Mouse (Mus musculus): ENCODE measurements around the gene Cntn5. TPM values are rescaled to one million over a fixed set of nuclear protein-coding genes. Genes with fewer than 3 reads are reported as not detected.

The Cntn5 gene
- total RNA-seq, 2 experiments from 2014 or later: not detected

DNA sequence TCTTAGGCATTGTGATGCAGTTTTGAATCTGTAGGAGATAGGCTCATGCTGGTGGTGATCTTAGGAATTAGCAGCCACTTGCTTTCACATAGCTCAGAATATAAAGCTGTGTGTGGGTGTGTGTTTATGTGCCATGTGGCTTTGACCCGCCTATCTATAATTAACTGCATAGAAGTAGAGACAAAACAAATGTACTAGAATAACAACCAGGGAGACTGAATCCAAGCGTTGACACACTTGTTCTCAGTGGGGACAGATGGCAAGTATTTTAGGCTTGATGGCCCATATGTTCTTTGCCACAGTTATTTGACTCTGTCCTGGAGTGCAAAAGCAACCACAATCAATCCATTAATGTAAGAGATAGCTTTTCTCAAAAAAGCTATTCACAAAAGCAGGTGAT, 678.6 kb downstream of the Cntn5 start:
- DNase-seq: no peak

DNA sequence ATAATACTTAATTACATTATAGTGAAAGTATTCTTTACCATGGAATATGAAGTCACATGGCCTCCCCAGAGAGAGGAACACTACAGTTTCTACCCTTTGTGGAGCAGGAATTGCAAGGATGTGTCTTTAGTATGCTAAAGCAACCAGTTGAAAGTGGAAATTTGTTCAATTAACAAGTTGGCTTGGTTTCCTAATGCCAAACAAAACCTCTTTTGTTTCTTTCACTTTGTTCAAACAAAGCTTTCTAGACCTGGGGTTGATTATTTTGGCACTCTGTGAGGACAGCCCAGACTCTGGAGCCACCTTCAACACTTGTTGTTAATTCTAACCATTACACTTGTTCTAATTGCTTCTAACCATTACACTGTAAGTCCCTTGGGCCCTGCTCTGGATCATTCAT, 718.5 kb downstream of the Cntn5 start:
- DNase-seq: no peak

DNA sequence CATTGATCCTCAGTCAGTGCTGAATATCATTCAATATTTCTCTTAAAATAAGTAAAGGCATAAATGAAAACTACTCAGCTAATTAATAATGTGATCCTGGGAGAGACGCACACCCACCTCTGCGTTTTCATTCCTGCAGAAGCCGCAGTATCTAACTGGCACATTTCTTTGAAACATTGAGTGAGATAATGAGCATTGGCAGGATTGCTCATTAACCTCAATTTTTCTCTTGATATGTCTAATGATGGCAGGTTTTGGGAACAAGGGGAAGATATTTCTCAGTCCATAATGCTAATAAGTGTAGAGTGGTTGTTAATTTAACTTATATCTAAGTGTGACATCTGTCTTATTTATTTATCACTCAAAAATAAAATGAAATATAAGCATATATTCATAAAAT, 734.0 kb downstream of the Cntn5 start:
- no peak for DNase-seq

DNA sequence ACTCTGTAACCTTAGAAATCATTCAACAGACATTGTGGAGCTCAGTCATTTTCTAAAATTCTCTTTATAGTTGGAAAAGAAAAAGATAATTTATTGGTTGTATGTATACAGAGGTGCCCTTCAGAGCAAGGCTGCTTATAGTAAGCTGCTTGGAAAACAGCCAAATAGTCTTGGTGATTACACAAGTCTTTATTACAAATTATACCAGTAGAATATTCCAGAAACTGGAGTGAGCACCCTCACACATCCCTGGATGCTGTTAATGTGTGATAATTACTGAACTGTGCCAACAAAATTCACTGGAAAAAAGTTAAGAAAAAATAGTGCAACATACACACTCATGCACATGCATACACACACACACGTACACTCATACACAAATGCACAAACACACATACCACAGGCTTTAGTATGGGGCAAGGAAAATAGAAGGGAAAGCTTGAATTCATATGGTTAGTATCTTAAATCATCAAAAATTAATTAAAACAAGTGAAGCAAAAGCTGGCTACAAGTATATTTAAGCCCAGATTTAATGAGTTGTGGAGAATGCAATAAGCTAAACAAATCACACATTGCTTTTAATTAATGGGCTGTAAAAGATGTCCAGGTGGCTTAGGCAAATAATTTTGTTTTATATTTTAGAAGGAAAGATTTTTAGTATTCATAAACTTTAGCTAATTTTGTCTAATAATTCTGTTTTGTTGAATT, 783.1 kb downstream of the Cntn5 start:
- DNase-seq: no peak

DNA sequence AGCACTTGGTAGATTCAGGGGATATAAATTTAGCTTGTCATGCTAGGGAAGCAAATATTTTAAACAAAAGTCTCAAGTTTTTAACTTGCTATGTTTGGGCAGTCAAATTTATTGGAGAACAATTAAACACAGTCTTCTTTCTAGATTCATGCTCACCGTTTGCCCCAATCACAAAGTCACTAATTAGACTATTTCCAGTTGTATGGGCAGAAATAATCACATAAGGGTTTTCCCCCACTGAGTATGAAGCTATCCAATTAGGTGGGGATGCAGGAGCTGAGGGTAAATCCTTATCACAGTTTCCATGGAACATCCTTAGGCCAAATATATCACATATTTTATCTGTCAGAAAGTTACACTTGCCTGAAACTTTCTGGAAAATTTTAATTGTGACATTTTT, 788.0 kb downstream of the Cntn5 start:
- DNase-seq: no peak

DNA sequence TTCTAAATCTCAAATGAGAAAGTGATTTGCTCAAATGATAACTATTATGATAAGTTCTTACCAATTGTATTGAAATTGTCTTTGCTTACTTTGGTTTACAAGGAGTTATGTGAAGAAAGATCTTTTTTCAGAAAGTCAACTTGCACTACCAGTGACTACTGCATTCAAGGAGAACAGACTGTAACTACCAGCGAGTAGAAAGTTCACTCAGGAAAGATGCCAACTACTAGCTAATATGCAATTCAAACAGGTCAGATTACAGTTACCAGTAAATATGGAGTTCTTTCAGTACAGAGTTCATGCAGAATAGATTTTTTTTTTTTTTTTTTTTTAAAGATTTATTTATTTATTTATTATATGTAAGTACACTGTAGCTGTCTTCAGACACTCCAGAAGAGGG, 795.4 kb downstream of the Cntn5 start:
- DNase-seq: no peak

DNA sequence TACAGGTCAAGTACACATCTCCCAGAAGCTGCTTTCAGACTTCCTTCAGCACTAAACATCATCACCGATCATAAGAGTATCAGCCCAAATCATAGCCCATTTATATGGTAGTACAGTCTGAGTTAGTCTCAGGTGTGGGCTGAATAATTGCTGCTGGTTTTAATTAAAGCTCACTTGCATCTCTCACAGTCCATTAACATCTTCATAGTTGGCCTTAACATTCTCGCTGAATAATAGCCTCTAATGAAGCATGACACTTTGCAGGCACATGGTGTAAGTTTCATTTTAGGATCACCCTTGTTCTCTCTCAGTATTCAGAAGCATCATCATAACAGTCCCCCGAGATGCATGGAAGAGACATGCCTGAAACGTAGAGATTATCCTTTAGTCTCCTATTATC, 796.7 kb downstream of the Cntn5 start:
- no peak for DNase-seq

DNA sequence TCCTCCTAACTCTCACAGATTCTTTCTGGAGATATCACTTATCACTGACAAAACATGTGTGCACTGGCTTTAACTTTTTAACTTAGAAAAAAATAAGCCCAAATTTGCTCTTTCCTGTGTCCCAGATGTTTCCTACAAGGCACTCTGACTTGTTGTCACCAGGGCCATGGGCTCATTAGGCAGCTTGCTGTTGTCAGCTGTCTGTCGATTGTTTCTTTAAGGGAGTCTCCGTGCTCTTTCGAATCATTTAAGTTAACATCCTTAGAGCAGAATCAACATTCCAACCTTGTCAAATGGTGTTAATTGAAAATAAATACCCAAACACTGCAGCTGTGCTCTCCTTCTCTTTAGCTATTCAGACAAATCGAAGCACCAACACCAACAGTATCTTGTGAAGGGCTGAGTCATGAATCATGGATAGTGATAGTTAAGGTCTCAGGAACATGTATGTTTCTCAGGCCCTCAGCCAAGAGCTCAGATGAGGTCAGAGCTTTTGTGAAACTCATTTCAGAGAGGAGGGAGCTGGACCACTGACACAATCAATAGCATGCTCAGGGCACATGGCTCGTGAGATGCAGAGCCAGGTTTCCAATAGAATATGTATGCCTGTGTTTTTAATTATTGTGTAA, 802.6 kb downstream of the Cntn5 start:
- no peak for DNase-seq

DNA sequence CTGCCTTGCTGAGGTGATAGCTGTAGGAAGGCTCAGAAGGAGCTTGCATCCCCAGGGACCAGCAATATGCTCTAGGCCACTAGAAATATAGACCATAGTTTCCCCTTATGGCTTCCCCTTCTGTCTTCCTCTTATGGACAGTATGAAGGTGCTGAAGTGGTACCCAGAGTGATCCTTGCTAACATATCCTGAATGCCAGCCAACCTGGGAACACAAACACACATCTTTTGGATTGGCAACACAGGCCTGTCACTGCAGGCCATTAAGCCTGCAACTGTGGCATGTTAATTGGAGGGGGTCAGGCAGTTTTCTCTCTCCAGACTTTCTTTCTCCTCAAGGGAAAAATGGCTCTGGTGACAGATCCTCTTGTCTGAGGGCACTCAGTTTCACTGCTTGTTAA, 828.3 kb downstream of the Cntn5 start:
- no peak for DNase-seq

DNA sequence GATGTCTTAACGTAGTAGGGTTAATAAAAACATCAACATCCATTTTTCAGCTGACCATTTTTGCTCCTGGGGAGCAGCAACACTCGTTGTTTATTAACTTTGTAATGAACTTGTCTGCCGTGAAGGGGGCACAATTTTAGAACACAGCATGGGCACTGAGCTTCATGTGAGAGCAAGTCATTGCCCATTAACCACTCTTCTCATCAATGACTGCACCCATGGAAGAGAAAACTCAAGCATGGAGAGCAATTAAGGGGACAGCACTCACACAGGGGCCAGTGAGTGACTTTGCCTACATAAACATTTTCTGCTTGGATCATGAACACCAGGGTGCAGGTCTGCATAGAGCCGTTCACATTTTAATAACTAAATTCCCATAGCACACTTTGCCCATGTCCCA, 831.2 kb downstream of the Cntn5 start:
- DNase-seq: no peak

DNA sequence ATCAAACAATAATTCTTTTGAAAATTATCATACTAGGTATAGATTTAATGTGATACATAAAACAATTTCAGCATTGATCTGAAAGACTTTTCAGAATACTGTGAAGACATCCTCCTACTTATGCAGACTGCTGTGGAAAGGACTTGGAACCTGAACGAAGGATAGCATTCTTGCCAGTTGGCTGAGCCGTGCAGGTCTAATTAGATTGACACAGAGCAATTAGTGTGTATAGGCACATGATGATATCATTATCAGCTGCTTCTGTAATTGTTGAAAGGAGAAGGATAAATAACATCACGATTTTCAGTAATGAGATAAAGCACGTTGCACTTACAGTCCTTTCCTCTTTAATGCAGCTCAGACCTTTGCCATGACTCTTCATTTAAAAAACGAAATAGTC, 831.7 kb downstream of the Cntn5 start:
- DNase-seq: no peak

DNA sequence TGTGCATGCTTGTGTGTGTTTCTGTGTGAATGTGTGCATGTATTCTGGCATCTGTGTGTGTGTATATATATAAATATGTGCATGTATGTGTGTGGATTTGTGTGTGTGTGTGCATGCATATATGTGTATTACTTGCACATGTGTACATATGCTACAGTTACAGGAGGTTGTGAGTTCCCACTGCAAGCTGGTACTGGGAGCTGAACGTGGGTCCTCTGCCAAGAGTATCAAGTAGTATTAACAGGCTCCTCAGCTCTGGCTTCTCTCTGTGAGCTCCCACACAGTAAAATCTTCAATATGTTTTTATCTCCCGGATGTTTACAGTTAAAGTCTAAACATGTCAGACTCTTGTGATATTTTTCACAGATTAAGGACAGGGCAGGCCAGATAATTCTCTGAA, 833.3 kb downstream of the Cntn5 start:
- no peak for DNase-seq

DNA sequence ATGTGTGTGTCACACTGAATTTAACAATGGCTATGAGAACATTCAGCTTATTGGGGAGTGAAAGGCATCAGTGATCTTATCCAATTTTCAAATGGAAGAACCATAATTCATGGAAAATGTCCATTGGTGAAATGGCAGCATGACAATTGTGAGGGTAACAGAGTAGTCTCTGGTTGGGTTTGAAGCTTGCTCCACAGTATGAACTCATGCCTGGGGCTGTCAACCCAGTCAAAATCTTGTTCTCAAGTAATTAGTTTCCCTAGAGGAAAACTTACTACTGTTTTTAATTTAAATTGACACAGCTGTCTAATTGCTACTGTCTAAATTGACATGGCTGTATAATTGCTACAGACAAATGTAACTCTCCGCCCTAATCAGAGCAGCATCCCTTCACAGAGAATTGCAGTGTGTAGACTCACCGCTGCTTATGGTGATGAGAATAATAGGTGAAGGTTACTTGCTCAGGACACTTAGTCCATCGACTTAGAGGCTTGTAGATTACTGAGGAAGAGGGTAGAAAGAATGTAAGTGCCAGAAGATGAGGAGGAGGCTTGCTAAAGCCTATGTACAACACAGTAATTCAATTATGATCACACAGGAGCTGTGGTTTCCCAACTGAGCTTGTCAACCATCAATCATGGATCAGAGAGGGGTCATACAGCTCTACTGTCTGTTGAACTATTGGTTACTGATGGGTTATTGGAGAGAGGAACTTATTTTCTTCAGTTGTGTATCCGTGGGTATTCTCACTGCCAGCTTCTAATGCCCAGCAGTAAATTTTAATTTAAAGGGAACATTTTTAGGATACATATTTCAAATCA, 859.4 kb downstream of the Cntn5 start:
- no peak for DNase-seq

DNA sequence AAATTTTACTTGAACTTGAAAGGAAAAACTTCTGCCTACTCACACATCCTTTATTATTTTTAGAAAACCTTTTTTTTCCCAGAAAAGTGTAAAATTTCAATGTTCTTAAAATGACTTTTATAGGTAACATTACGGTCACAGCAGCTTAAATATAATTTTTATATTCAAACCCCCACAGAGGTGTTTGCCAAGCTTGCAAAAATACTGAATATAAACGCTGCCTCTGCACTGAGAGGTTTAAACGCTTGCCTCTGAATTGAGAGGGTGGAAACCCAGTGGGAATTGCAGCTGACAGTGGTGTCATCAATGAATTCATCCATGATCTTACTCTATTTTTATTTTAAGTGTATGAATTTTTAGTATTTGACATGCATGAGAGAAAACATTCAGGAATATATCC, 861.6 kb downstream of the Cntn5 start:
- DNase-seq: no peak

DNA sequence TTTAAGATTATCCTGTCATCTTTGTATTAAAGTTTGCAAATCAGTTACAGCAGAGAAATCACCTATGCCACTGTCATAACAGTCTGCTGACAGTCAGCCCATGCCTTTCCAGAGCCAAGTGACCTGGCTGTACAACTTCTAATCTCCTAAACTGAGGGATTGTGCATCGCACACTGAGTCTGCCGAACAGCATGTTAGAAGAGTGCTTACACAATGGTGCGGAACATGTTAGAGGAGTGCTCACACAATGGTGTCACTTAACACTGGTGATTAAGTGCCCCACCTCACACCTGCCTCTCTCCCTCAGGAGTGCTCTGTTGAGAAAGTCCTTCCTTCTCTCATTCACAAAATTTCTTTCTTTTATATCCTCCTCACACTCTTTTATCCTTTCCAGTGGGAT, 889.4 kb downstream of the Cntn5 start:
- no peak for DNase-seq

DNA sequence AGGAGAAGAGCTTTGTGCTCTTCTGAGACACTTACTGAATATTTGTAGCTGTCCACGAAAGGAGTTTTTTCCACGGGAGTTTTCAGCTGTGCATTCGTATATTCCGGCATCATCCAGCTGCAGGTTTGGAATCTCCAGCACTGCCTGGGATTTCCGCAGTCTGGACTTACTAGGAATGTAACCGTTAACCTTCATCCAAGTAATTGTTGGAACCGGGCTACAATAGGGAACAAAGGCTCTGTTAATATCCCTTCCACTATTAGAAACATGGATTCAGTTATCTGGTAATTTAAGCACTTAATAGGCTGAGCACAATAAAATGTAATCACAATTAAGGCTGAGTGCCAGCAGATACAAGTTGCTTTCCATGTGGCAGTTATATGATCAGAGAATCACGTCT, 920.5 kb downstream of the Cntn5 start:
- DNase-seq: no peak

DNA sequence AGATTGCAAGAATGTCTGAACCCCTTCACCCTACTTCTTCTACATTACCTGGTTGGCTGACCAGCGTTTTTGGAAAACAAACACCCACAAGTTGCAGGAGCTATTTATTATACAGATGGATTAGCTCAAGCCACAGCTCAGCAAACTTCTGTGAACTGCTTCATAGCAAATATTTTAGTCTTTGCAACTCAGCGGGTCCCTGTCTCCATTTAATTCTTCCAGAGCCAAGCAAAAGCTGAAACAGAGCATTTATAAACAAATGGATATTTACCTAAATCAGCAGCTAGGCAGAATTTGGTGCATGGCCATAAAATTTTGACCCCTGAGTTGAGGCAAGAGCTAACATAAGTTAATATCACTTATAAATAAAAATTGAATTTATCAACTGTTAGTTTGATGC, 921.4 kb downstream of the Cntn5 start:
- no peak for DNase-seq

DNA sequence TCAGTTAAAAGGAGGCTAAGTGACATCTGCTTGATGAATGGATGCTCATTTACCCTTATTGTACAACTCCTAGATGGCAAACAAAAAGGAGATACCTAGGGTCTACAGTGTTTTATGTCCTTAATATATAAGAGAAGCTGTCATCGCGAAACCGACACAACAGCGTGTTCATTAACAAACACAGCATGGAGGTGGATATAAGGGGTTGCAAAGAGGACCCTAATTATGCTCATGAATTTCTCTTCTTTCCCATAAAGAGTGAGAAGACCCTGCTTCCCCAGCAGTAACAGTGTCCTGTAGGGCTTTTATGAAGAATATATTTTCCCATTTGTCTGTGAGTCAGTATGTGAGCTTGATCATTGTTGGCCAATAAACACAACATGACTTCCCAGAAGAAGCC, 939.2 kb downstream of the Cntn5 start:
- DNase-seq: no peak

DNA sequence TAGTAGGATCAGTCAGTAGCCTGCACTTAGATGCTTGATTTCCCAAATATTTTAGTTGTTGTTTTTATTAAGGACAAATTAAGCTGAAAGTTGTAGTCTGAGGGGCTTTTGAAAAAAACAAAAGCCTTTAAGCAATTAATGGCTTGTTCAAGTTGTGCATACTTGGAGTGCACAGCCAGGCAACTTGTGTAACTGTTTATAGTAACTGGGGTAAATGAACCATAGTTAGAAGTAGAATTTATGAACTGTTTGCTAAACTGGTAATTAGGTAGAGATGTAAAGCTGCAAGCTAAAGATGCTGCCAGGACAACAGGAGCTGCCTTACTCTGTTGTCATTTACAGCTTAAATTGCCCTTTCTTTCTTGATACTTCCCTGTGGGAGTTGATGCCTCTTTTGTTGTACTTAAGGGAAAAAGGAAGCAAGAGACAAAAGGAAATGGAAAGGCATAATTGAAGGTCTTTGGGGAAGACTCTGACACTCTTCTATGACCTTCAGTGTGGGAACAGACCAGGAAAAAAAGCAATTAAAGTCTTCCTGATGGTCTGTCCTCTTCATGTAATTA, 943.9 kb downstream of the Cntn5 start:
- no peak for DNase-seq

DNA sequence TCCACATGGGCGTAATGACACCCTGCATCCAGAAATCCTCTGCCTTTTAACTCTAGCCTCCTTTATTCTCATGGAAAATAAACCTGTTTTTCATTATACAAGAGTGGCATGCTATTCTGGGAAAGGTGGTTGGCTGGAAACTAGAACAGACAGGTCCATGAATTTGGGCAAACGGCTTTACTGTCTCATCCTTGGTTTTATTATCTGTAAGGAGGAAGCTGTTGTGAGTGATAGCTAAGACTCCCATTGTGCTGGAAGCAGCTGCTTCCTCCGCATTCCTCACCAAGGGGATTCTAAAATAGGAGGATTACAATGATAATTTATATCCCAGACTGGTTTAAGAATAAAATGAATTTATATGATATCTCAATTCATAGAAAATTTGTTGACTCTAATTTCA, 955.2 kb downstream of the Cntn5 start:
- no peak for DNase-seq

DNA sequence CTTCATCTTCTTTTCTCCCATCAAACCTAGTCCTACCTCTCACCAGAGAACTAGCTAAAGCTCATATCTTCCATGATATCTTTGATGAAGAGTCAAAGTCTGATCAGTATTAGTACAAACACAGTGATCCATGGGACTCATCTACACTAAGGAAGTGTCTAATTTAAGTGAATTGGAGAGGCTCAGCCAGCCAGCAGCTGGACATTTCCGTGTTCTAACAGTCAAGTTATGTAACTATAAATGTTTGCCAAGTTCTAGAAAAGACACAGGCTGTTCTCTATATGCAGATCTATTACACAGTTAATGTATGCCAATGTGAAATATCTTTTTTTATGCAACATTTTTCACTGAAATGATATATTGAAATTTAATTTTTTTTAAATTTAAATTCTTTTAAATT, 959.7 kb downstream of the Cntn5 start:
- DNase-seq: no peak

DNA sequence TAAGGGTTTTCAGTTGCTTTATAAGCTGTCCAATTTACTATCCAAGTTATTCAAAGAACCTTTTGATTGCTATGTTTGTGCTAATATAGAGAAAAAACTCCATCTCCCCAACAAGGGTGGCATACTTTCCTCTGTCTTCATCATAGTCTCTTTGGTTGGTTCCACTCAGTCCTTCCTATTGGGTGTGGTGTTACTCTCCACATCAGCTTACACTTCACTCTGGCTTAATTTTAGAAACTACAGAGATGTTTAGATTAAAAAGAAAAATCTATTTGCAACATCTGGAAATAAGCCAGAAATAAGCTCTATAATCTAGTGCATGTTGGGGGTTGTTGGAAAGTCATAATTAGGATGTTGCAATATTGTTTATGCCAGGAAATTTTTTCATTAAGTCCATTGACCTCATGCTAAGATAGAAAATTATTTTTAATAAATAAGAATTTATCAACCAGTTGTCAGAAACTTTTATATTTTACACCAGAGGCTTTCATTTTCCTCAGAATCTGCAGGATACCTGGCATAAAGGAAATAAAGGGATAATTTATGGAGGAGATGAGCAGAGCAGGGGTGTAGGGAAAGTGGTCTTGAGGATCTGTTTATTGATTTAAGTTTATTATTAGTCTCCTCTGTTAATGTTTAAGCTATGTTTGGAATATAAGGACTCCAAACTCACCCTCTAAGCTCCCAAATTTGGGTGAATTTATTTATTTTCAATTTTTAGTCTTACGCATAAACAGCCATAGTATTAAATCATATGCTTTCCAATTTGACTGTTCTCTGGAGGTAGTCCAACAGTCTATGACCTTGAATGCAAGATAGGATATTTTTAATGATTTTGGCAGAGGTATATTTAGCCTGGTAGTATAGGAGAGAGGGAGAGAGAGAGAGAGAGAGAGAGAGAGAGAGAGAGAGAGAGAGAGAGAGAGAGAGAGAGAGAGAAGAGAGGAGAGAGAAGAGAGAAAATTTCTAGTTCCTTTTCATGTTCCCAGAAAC, 966.8 kb downstream of the Cntn5 start:
- no peak for DNase-seq
